Mouse (Mus musculus): ENCODE measurements around the gene Zfp871.

- TF ChIP-seq CTCF (IDR thresholded peaks at IDR 0.05; ENCODE audit: borderline replicate concordance, insufficient read depth, low read depth, low read length) (no peak), POLR2A (IDR thresholded peaks at IDR 0.05; ENCODE audit: borderline replicate concordance, insufficient read depth, low read length) (peak; percentile 43; the same call in 1 of the 2 replicates)
These were observed 21.7 kb upstream of the Zfp871 start, which contains the start of gene Zfp811 for GRCm38 (mm10) chr17:32809544-32810374.

Data from cerebellum, adult 2 months (tissue).